Mouse (Mus musculus): ENCODE data around the gene Oser1.

DNA sequence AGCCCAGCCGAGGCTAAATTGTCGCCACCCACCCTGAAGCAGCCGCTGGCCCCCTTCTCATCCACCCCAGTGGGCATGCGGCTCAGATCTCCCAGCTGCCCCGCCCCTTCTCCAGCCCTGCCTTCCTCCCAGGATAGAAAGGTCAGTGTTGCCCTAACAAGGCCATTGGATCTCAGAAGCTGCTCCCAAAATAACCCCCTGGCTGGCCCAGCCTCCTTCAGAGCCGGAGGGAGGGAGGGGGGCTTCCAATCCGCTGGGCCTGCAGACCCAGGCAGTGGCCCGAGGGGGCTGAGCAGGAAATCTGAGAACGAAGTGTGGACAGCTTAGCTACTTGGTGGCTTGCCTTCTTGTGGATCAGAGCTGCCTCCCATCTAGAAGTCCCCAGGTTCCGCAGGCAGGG, 26.6 kb downstream of the Oser1 start, which contains the start of gene Jph2:
- TF ChIP-seq POLR2A (IDR thresholded peaks at IDR 0.05; ENCODE audit: insufficient read depth, low read depth, low read length) (no peak), CTCF (IDR thresholded peaks at IDR 0.05; ENCODE audit: insufficient read depth, low read depth, low read length) (no peak)

Measured in olfactory bulb, adult 2 months (tissue).